Comparison of ENCODE assay signal across 10 mouse cellular contexts in genomic region chr14:21748142-21748870, GRCm38 (mm10). TPM values are rescaled to one million over a fixed set of nuclear protein-coding genes. Genes with fewer than 3 reads are reported as not detected.
A peak's percentile ranks its signal among the peaks of the same experiment; 100 is the strongest.
DNase-seq lines count a peak whose midpoint lies in the region; TF ChIP-seq lines count a peak whose summit lies in the region.
"Had no signal": no experiment of that assay in that cellular context is flagged by ENCODE, and none has a peak within 500 bp of the region (broad histone marks: within the 10 kb centered on the region; RNA-seq: fewer than 3 reads in every experiment).

No protein-coding gene starts in this region.

- WGBS in kidney, adult 2 months, result 41% methylated on average over 15 of the region's 15 CpGs

- no peaks in the 10 kb centered on the region for H3K27me3 ChIP-seq in kidney, adult 2 months (replicated peaks; ENCODE audit: control insufficient read depth, insufficient read depth, low read length)
- H3K27me3 ChIP-seq: embryonic facial prominence, embryonic 15.5 days had no signal

- peaks cover 5% of the 10 kb centered on the region; the same call in 1 of the 2 replicates for H3K4me1 ChIP-seq in kidney, adult 2 months (ENCODE audit: control insufficient read depth, insufficient read depth, low read length)

- intact Hi-C loops in heart, postnatal 10 days (cut with DNase I), result loop anchor here (10.0 kb wide), 2 partner anchors 244 to 694 kb away; partner anchors contain the start of genes Adk and Ap3m1

- TF ChIP-seq POLR2A in kidney, adult 2 months (IDR thresholded peaks at IDR 0.05; ENCODE audit: low read depth, low read length), result no peak

- DNase-seq in kidney, adult 2 months, result peak; percentile 61
- no peak for DNase-seq in kidney, adult 11 months
- DNase-seq in urinary bladder, postnatal 25 days (ENCODE audit: low spot score), result peak; percentile 38
- no peak for DNase-seq in urinary bladder, postnatal 10 days (ENCODE audit: low spot score)
- peak; percentile 17 for DNase-seq in c-Kit-negative CD71-positive TER-119-positive erythroid progenitor cells, embryonic 14.5 days (ENCODE audit: low read depth, low spot score)
- DNase-seq in heart, postnatal 10 days, result peak; percentile 55 to 82
- peak; percentile 49 for DNase-seq in mesoderm, embryonic 11.5 days (ENCODE audit: low read depth, low spot score)
- no peak for DNase-seq in c-Kit-positive CD71-positive TER-119-positive erythroid progenitor cells, embryonic 14.5 days (ENCODE audit: low spot score)

- H3K36me3 ChIP-seq in kidney, adult 2 months (ENCODE audit: control insufficient read depth, insufficient read depth, low read length), result no peaks in the 10 kb centered on the region
- H3K36me3 ChIP-seq: embryonic facial prominence, embryonic 15.5 days had no signal

- TF ChIP-seq CTCF in kidney, adult 2 months (conservative IDR thresholded peaks at IDR 0.05; ENCODE audit: insufficient read depth, insufficient read length, low read depth, low read length), result peak; percentile 42

- no peak overlapping the region for H3K4me3 ChIP-seq in kidney, adult 2 months (ENCODE audit: insufficient read depth, low read depth, low read length)
- H3K4me3 ChIP-seq: embryonic facial prominence, embryonic 15.5 days had no signal

- H3K27ac ChIP-seq in kidney, adult 2 months (ENCODE audit: insufficient read depth, low read depth, low read length), result no peak overlapping the region
- H3K27ac ChIP-seq: embryonic facial prominence, embryonic 15.5 days had no signal

RNA-seq across cellular contexts. Expression of gene Samd8, which starts 2.0 kb away (rescaled TPM):
- 21.1 and 23.9 TPM in 2 replicates for polyA plus RNA-seq in kidney, adult 2 months (2012; rRNA removed)
- 10 to 100 TPM; 27.2 to 30.5 TPM for total RNA-seq in heart, postnatal 10 days (2021)

RNA-seq across cellular contexts. Expression of gene Dusp13, which starts 2.7 kb away (rescaled TPM):
- 1.1 and 1.8 TPM in 2 replicates for polyA plus RNA-seq in kidney, adult 2 months (2012; rRNA removed)
- under 1 TPM in 1 of 2 experiments, not detected in 1; 0.60 TPM for total RNA-seq in heart, postnatal 10 days (2021)

RNA-seq across cellular contexts. Expression of gene Dupd1, which starts 33.9 kb away (rescaled TPM):
- 0.11 and 0.52 TPM in 2 replicates for polyA plus RNA-seq in kidney, adult 2 months (2012; rRNA removed)
- total RNA-seq in heart, postnatal 10 days (2021), result under 1 TPM in 1 of 2 experiments, not detected in 1; 0.45 TPM
- total RNA-seq: left cerebral cortex, adult 8-10 months had no signal
- polyA plus RNA-seq: embryonic facial prominence, embryonic 15.5 days had no signal

Comparison
In these comparisons a context has a peak if more than half of its experiments do, and no peak if none do; other contexts are left out.
1. DNase-seq: peak in kidney, adult 2 months (single experiment), urinary bladder, postnatal 25 days (single experiment), c-Kit-negative CD71-positive TER-119-positive erythroid progenitor cells, embryonic 14.5 days (single experiment), heart, postnatal 10 days (2 of 2) and mesoderm, embryonic 11.5 days (single experiment); none in kidney, adult 11 months (single experiment), urinary bladder, postnatal 10 days (single experiment) and c-Kit-positive CD71-positive TER-119-positive erythroid progenitor cells, embryonic 14.5 days (single experiment).